In the genomic region with DNA sequence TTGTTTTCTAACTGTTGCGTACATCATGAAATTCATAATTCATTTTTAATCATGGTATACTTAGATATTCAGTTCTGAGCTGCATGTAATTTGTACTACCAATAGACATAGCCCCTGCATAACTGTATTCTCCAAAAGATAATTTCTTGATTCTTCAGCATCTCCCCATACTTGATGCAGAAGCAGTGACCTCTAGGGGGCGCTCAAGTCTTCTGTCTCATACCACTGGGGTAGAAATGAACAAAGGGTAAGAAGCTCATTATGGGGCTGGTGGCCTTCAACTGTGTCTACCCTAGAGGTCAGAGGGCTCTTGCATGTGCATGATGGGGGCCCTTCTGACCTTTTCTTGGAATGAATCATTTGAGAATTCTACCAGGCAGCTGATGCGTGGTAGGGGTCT, we compare ENCODE assay signal across 9 mouse cellular contexts.
DNase-seq lines count a peak whose midpoint lies in the region; ATAC-seq and TF ChIP-seq lines count a peak whose summit lies in the region.
"Had no signal": no experiment of that assay in that cellular context is flagged by ENCODE, and none has a peak within 500 bp of the region (broad histone marks: within the 10 kb centered on the region; RNA-seq: fewer than 3 reads in every experiment).

No protein-coding gene starts in this region.

- no peaks in the 10 kb centered on the region for H3K36me3 ChIP-seq in forebrain, embryonic 11.5 days (ENCODE audit: control insufficient read depth, insufficient read depth, low read length)
- no peaks in the 10 kb centered on the region for H3K36me3 ChIP-seq in forebrain, embryonic 13.5 days (ENCODE audit: poor library complexity, severe bottlenecking)
- H3K36me3 ChIP-seq: liver, embryonic 15.5 days had no signal

- DNase-seq in forebrain, embryonic 11.5 days (ENCODE audit: low spot score) = peak; percentile 59
- DNase-seq in urinary bladder, postnatal 10 days (ENCODE audit: low spot score) = peak; percentile 9
- DNase-seq in urinary bladder, postnatal 4 days (ENCODE audit: low spot score in 2 of 2) = no peak
- DNase-seq in embryo, embryonic 11 days = peak; percentile 56
- peak; percentile 17 to 50 for DNase-seq in layer of hippocampus, adult 2 months (ENCODE audit: low spot score in 2 of 2)
- peak; percentile 5 to 56 for DNase-seq in thymus, postnatal 10 days (ENCODE audit: low spot score in 2 of 2)

- no peak overlapping the region for H3K27ac ChIP-seq in forebrain, embryonic 11.5 days (ENCODE audit: low read depth, low read length)
- H3K27ac ChIP-seq in forebrain, embryonic 13.5 days = no peak overlapping the region
- H3K27ac ChIP-seq in layer of hippocampus, adult 2 months = no peak overlapping the region
- H3K27ac ChIP-seq: liver, embryonic 15.5 days had no signal

- H3K4me2 ChIP-seq in forebrain, embryonic 11.5 days (ENCODE audit: low read depth, low read length, severe bottlenecking) = no peak overlapping the region
- no peak overlapping the region for H3K4me2 ChIP-seq in forebrain, embryonic 13.5 days
- H3K4me2 ChIP-seq: liver, embryonic 15.5 days had no signal

- no peak overlapping the region for H3K9ac ChIP-seq in forebrain, embryonic 11.5 days (ENCODE audit: low read length)
- H3K9ac ChIP-seq in forebrain, embryonic 13.5 days = no peak overlapping the region
- H3K9ac ChIP-seq: liver, embryonic 15.5 days had no signal

- H3K27me3 ChIP-seq in forebrain, embryonic 11.5 days (ENCODE audit: control insufficient read depth, insufficient read depth, low read length) = no peaks in the 10 kb centered on the region
- H3K27me3 ChIP-seq in forebrain, embryonic 13.5 days = no peaks in the 10 kb centered on the region
- H3K27me3 ChIP-seq: liver, embryonic 15.5 days had no signal

- no peaks in the 10 kb centered on the region for H3K4me1 ChIP-seq in forebrain, embryonic 11.5 days (replicated peaks; ENCODE audit: control insufficient read depth, insufficient read depth, low read length)
- no peaks in the 10 kb centered on the region for H3K4me1 ChIP-seq in forebrain, embryonic 13.5 days
- H3K4me1 ChIP-seq: liver, embryonic 15.5 days had no signal

- H3K4me3 ChIP-seq in forebrain, embryonic 11.5 days (ENCODE audit: low read depth, low read length) = no peak overlapping the region
- no peak overlapping the region for H3K4me3 ChIP-seq in forebrain, embryonic 13.5 days
- H3K4me3 ChIP-seq in layer of hippocampus, adult 2 months = no peak overlapping the region
- H3K4me3 ChIP-seq: liver, embryonic 15.5 days had no signal

- TF ChIP-seq CTCF in layer of hippocampus, adult 2 months (conservative IDR thresholded peaks at IDR 0.05) = peak; percentile 81

- no peak for ATAC-seq in forebrain, embryonic 11.5 days (replicated peaks; ENCODE audit: low FRiP score)
- ATAC-seq in forebrain, embryonic 13.5 days = no peak
- peak; percentile 52; the same call in 1 of the 2 replicates for ATAC-seq in megakaryocyte, adult 5-6 weeks (ENCODE audit: poor library complexity, severe bottlenecking)

- WGBS in forebrain, embryonic 11.5 days = 59% methylated on average over 3 of the region's 3 CpGs
- WGBS in forebrain, embryonic 13.5 days = 65% methylated on average over 3 of the region's 3 CpGs

- no peaks in the 10 kb centered on the region for H3K9me3 ChIP-seq in forebrain, embryonic 11.5 days (ENCODE audit: control insufficient read depth, low read length)
- H3K9me3 ChIP-seq in forebrain, embryonic 13.5 days (replicated peaks) = no peaks in the 10 kb centered on the region
- H3K9me3 ChIP-seq: liver, embryonic 15.5 days had no signal

Comparison
In these comparisons a context has a peak if more than half of its experiments do, and no peak if none do; other contexts are left out.
1. DNase-seq: peak in forebrain, embryonic 11.5 days (single experiment), urinary bladder, postnatal 10 days (single experiment), embryo, embryonic 11 days (single experiment), layer of hippocampus, adult 2 months (2 of 2) and thymus, postnatal 10 days (2 of 2); none in urinary bladder, postnatal 4 days (0 of 2).